Mouse (Mus musculus): Measurements from ENCODE around the gene Apod. TPM values are rescaled to one million over a fixed set of nuclear protein-coding genes. Genes with fewer than 3 reads are reported as not detected.

The Apod gene
- total and polyA plus RNA-seq, 3 experiments, result 0.17 TPM; not detected in 2

DNA sequence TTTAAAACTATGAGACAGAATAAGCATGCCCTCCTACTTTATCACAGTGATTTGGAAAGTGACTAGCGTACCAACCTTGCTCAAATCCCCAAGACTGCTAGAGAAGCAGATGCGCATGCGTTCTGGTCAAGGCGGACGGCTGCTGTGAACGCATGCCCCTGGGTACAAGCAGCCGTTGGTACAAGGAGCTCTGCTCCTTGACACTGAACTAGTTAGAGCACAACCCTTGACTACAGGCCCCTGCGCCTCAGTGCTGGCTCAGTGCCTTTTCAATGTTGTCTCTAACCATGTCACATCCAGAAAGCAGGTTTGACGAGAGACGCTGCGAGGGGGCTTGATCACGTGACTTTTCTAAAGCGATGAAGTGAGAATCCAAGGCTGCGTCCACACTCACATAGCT, 10.5 kb upstream of the Apod start:
- no peak overlapping the region for H3K27ac ChIP-seq (ENCODE audit: insufficient read depth, low read depth)
- dilution Hi-C loops (cut with MboI; ENCODE audit: extremely low pct_ligation_motif_present, extremely low pct_unique_long_range_greater_than_20kb, low sequenced_read_pairs), result no loop called here
- no peak overlapping the region for H3K9ac ChIP-seq (ENCODE audit: insufficient read depth, low read depth)
- in situ Hi-C loops (cut with MboI; ENCODE audit: low pct_ligation_motif_present, low pct_unique_long_range_greater_than_20kb, low sequenced_read_pairs), result no loop called here
- no peaks in the 10 kb centered on the region for H3K79me2 ChIP-seq (replicated peaks; ENCODE audit: control insufficient read depth, extremely low read depth, insufficient read depth, poor library complexity, severe bottlenecking)
- no peak for DNase-seq (ENCODE audit: extremely low read depth)
- H3K4me1 ChIP-seq (ENCODE audit: control insufficient read depth in 1 of 2, insufficient read depth in 2 of 2), result no peaks in the 10 kb centered on the region
- H3K9me3 ChIP-seq (replicated peaks; ENCODE audit: low read length), result peaks cover 3% of the 10 kb centered on the region
- no peaks in the 10 kb centered on the region for H3K36me3 ChIP-seq (replicated peaks in 1 of 2; ENCODE audit: control insufficient read depth in 1 of 2, insufficient read depth in 1 of 2, low read length in 1 of 2)
- no peak overlapping the region for H3K4me3 ChIP-seq (replicated peaks in 1 of 3; ENCODE audit: low read depth in 2 of 3, low read length in 2 of 3, poor library complexity in 1 of 3)
- TF ChIP-seq MAFK (IDR thresholded peaks at IDR 0.05; ENCODE audit: insufficient replicate concordance, low read length) (no peak), HCFC1 (IDR thresholded peaks at IDR 0.05; ENCODE audit: low read depth, low read length) (no peak), ELF1 (IDR thresholded peaks at IDR 0.05; ENCODE audit: low read depth, low read length) (no peak), POLR2AphosphoS2 (IDR thresholded peaks at IDR 0.05; ENCODE audit: low read depth, low read length) (no peak), UBTF (IDR thresholded peaks at IDR 0.05; ENCODE audit: low read depth, low read length) (no peak), BHLHE40 (IDR thresholded peaks at IDR 0.05; ENCODE audit: low read depth, low read length) (no peak), MXI1 (IDR thresholded peaks at IDR 0.05; ENCODE audit: low read depth, low read length) (no peak), CHD1 (IDR thresholded peaks at IDR 0.05; ENCODE audit: low read depth, low read length) (no peak), JUND (conservative IDR thresholded peaks at IDR 0.05; ENCODE audit: low read depth, low read length) (no peak), GABPA (IDR thresholded peaks at IDR 0.05; ENCODE audit: insufficient replicate concordance, low read depth, low read length) (no peak), EP300 (IDR thresholded peaks at IDR 0.05; ENCODE audit: low read length) (no peak), USF1 (IDR thresholded peaks at IDR 0.05; ENCODE audit: low read depth, low read length) (no peak), PAX5 (IDR thresholded peaks at IDR 0.05; ENCODE audit: low read length) (no peak), MYC (IDR thresholded peaks at IDR 0.05; ENCODE audit: low read depth, low read length) (no peak), IRF4 (IDR thresholded peaks at IDR 0.05; ENCODE audit: low read depth, low read length) (no peak), NELFE (IDR thresholded peaks at IDR 0.05; ENCODE audit: low read depth, low read length) (no peak), ZNF384 (IDR thresholded peaks at IDR 0.05; ENCODE audit: low read depth, low read length) (no peak), POLR2A (IDR thresholded peaks at IDR 0.05; ENCODE audit: low read depth, low read length) (no peak), MAZ (IDR thresholded peaks at IDR 0.05; ENCODE audit: low read depth, low read length) (no peak), RAD21 (IDR thresholded peaks at IDR 0.05; ENCODE audit: low read depth, low read length) (no peak)
- no peaks in the 10 kb centered on the region for H3K27me3 ChIP-seq (replicated peaks)
- no peak overlapping the region for H3K4me2 ChIP-seq (ENCODE audit: insufficient read depth, low read depth, poor library complexity, severe bottlenecking)

DNA sequence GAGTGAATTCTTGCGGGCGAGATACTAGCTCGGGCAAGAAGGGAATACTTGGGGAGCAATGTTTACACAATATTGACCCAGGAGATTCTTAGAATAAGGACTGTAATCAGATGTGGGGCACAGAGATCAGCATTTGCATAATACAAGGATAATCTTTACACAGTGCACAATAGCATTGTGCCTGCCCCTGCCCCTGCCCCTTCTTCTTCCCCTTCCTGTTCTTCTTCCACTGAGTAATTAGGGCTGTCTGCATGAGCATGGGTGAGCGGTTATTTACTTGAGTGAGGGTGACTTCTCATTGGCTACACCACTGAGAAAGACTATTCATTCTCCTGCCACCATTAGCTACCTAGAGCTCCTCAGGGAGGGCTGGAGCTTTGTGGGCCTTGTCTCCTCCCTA, 6.9 kb upstream of the Apod start:
- H3K4me2 ChIP-seq (ENCODE audit: insufficient read depth, low read depth, poor library complexity, severe bottlenecking), result no peak overlapping the region
- H3K4me1 ChIP-seq (ENCODE audit: control insufficient read depth in 1 of 2, insufficient read depth in 2 of 2), result 0 out of 4 replicates have a peak, but pooled peaks cover 0 to 5% of the 10 kb centered on the region in 2 experiments
- no peak overlapping the region for H3K27ac ChIP-seq (ENCODE audit: insufficient read depth, low read depth)
- no peak overlapping the region for H3K4me3 ChIP-seq (replicated peaks in 1 of 3; ENCODE audit: low read depth in 2 of 3, low read length in 2 of 3, poor library complexity in 1 of 3)
- no peaks in the 10 kb centered on the region for H3K27me3 ChIP-seq (replicated peaks)
- H3K79me2 ChIP-seq (replicated peaks; ENCODE audit: control insufficient read depth, extremely low read depth, insufficient read depth, poor library complexity, severe bottlenecking), result no peaks in the 10 kb centered on the region
- no peak overlapping the region for H3K9ac ChIP-seq (ENCODE audit: insufficient read depth, low read depth)
- peaks cover 3% of the 10 kb centered on the region for H3K9me3 ChIP-seq (replicated peaks; ENCODE audit: low read length)
- dilution Hi-C loops (cut with MboI; ENCODE audit: extremely low pct_ligation_motif_present, extremely low pct_unique_long_range_greater_than_20kb, low sequenced_read_pairs), result no loop called here
- in situ Hi-C loops (cut with MboI; ENCODE audit: low pct_ligation_motif_present, low pct_unique_long_range_greater_than_20kb, low sequenced_read_pairs), result no loop called here
- no peaks in the 10 kb centered on the region for H3K36me3 ChIP-seq (replicated peaks in 1 of 2; ENCODE audit: control insufficient read depth in 1 of 2, insufficient read depth in 1 of 2, low read length in 1 of 2)
- DNase-seq (ENCODE audit: extremely low read depth), result no peak
- no peak for TF ChIP-seq CHD1 (IDR thresholded peaks at IDR 0.05; ENCODE audit: low read depth, low read length)
- TF ChIP-seq EP300 (IDR thresholded peaks at IDR 0.05; ENCODE audit: low read length), result no peak
- TF ChIP-seq NRF1 (IDR thresholded peaks at IDR 0.05; ENCODE audit: low read depth, low read length), result no peak
- TF ChIP-seq BHLHE40 (IDR thresholded peaks at IDR 0.05; ENCODE audit: low read depth, low read length), result no peak
- TF ChIP-seq USF2 (conservative IDR thresholded peaks at IDR 0.05; ENCODE audit: low read depth, low read length), result no peak
- TF ChIP-seq CTCF (conservative IDR thresholded peaks at IDR 0.05 in 1 of 2, IDR thresholded peaks at IDR 0.05 in 1 of 2; ENCODE audit: low read depth in 2 of 2, low read length in 2 of 2), result no peak
- TF ChIP-seq ZMIZ1 (IDR thresholded peaks at IDR 0.05; ENCODE audit: low read depth, low read length), result no peak
- no peak for TF ChIP-seq KAT2A (IDR thresholded peaks at IDR 0.05; ENCODE audit: insufficient replicate concordance, low read length)
- no peak for TF ChIP-seq MXI1 (IDR thresholded peaks at IDR 0.05; ENCODE audit: low read depth, low read length)
- no peak for TF ChIP-seq MEF2A (IDR thresholded peaks at IDR 0.05; ENCODE audit: borderline replicate concordance, low read depth, low read length)
- TF ChIP-seq TBP (conservative IDR thresholded peaks at IDR 0.05; ENCODE audit: low read depth, low read length), result no peak
- TF ChIP-seq JUN (IDR thresholded peaks at IDR 0.05; ENCODE audit: insufficient read depth, low read depth, low read length), result no peak
- TF ChIP-seq JUND (conservative IDR thresholded peaks at IDR 0.05; ENCODE audit: low read depth, low read length), result no peak
- TF ChIP-seq TCF12 (IDR thresholded peaks at IDR 0.05; ENCODE audit: low read depth, low read length), result no peak
- TF ChIP-seq PAX5 (IDR thresholded peaks at IDR 0.05; ENCODE audit: low read length), result no peak
